Mouse (Mus musculus): ENCODE data around the gene Faf1.

Faf1 gene

GRCm38 (mm10) chr4:109981083-109981870 lies 304.9 kb downstream of the Faf1 start:
- no peak for DNase-seq

- no peak for DNase-seq
Measured at GRCm38 (mm10) chr4:109981871-109982680, 305.7 kb downstream of the Faf1 start.

DNA sequence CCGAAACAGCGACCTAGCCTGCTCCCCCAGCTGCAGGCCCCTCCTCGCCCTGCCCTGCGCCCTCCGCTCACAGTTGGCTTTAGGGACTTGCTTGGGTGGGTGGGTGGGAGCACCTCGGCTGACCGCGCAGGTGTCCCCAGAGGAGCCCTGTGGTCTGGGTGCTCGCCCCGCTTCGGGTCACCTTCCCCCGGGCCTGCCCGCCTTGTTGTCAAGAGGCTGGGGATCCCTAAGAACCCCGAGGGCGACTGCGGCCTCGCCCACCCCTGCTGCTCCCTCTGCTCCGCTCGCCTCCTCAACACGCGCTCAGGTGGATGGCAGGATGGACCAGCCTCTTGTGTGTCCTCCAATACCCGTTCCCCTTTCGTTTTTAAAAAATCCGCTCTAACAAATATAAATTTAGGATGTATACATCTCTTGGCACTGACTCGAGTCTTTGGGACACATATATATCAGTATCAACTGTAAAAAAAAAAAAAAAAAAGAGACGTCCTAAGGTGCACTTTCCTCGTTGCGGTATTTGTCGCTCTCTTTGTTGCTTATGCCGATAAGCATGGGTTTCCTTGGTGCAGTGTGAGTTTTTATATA lies 306.4 kb downstream of the Faf1 start:
- no peak for DNase-seq

GRCm38 (mm10) chr4:109983281-109984001 lies 307.1 kb downstream of the Faf1 start:
- DNase-seq: no peak

DNA sequence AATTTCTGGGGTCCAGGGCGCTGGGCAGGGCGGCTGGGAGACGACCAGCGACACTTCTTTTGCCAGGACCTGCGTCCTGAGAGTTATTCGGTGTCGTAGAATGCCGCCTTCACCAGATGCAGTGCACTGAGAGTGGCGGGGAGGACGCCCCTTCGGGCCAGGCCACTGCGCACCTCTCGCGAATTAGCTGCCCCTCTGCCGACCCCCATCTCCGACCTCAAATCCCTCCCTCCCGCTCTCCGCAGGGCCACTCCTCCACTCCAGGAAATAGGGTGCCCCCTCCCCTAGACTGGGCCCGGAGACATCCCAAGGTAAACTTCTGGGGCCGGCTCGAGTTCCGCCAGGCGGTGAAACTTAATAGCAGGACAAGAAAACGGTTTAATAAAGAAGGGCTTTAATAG lies 307.6 kb downstream of the Faf1 start:
- no peak for DNase-seq

- no peak for DNase-seq
Measured at GRCm38 (mm10) chr4:109984496-109985423, 308.4 kb downstream of the Faf1 start.

DNA sequence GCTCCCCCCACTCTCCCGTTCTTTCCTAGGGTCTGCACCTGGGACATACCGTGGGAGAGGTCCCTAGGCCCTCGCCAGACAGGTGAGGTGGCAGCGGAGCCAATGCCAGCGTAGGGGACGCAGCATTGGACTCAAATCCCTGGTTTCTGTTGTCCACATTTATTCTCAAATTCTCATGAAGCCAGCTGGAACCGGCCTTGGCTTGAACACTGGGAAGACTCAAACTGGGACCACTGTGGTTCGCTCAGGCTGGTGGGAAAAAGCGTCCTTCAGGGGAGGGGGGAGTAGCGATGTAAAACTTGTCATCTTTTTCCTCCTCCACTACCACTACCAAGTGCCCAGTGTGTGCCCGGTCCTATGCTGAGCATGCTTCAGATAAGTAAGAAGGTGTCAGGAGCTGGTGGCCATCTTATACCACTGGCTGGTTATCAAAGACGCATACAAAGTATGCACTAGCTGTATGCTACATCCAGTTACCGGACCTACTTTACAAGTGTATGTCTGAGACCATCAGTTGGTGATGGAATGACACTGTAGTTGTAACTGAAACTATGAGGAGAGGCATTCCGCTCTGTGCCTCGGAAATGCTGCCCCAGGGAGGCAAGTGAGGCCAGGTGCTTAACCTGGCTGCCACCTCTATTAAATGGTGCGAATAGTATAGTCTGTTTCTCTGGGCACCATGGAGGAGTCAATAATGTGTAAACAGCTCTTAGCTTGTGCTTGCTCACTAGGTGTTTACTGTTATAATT lies 309.2 kb downstream of the Faf1 start:
- DNase-seq: no peak

GRCm38 (mm10) chr4:109986301-109986700 lies 309.9 kb downstream of the Faf1 start:
- DNase-seq: no peak

DNA sequence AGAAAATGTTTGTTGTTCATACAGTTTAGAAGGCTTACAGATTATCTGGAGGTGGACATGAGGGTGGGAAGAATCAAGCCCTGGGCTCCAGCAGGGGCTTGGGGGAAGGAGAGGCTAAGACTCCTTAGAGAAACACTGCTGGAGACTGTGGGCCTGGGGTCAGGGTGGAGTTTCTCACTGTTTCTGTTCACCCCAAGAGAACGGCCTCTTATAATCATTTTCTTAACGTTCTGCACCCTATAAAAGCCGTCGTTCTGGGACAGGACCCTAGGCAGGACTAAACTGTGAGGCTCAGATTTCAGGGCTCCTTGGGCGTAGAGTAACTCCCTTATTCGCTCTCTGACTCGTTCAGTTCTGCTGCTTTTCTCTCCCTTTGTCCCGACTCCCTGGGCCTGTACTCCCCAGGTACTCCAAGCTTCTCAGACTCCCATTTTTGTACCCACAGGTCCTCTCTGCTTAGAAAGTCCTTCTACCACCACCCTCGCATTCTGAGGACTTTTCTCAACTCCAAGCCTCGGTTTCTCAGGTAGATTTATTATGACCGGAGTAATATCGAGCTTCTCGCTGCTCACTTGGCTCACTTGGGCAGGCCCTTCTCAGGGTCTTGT lies 310.5 kb downstream of the Faf1 start:
- no peak for DNase-seq

GRCm38 (mm10) chr4:109987560-109988362 lies 311.4 kb downstream of the Faf1 start:
- DNase-seq: no peak

GRCm38 (mm10) chr4:109988411-109988810 lies 312.0 kb downstream of the Faf1 start:
- no peak for DNase-seq

DNA sequence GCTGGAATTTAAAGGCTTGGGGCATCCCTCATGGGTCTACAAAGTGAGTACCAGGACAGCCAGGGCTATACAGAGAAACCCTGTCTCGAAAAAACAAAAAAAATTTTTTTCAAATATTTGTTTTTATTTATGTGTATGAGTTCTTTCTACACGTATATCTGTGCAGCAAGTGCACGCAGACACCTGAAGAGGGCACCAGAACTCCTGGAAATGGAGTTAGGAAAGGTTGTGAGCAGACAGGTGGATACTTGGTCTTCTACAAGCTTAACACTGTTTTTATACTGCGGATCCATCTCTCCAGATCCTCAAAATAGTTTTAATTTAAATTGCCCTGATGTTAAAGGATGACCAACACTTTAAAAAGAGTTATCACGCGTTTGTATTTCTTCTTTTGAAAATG lies 312.8 kb downstream of the Faf1 start:
- DNase-seq: no peak

- DNase-seq: no peak
Measured at GRCm38 (mm10) chr4:110006044-110006443, 329.7 kb downstream of the Faf1 start.
